Mouse (Mus musculus) lung, postnatal 0 days (tissue): ENCODE data around the gene Phox2a. TPM values are rescaled to one million over a fixed set of nuclear protein-coding genes. Genes with fewer than 3 reads are reported as not detected.
A peak's percentile ranks its signal among the peaks of the same experiment; 100 is the strongest.

Experiments
- ATAC-seq: fragments of 200-750 bp; cut with Nextera tagmentation; 2 replicates; pipeline ENCODE4 v1.8.0; 2017; ENCODE audit warnings: moderate library complexity
- DNase-seq: peaks from one replicate; pipeline ENCODE4 v3.0.0-alpha.2; 2016; ENCODE audit warnings: low spot score
- H3K27ac ChIP-seq: fragments of 300-500 bp; sonication (generic); 2 replicates; pipeline ENCODE4 v1.5.1; 2014; ENCODE audit warnings: antibody characterized with exemption, mild to moderate bottlenecking, low read length, mixed read lengths
- H3K27me3 ChIP-seq: fragments of 300-500 bp; sonication (generic); replicated peaks from 2 replicates; pipeline ENCODE4 v1.6.1; 2014; ENCODE audit warnings: low read length, mixed read lengths; ENCODE audit not compliant: insufficient read depth
- H3K36me3 ChIP-seq: fragments of 300-500 bp; sonication (generic); 2 replicates; pipeline ENCODE4 v1.6.1; 2014; ENCODE audit warnings: low read length, mixed read lengths; ENCODE audit not compliant: insufficient read depth
- H3K4me1 ChIP-seq: fragments of 300-500 bp; sonication (generic); 2 replicates; pipeline ENCODE4 v1.6.1; 2014; ENCODE audit warnings: antibody characterized with exemption, low read depth, low read length, mixed read lengths; ENCODE audit not compliant: insufficient read depth
- H3K4me2 ChIP-seq: fragments of 300-500 bp; sonication (generic); replicated peaks from 2 replicates; pipeline ENCODE4 v1.6.1; 2014; ENCODE audit warnings: low read depth, mild to moderate bottlenecking, low read length, moderate library complexity, mixed read lengths
- H3K4me3 ChIP-seq: fragments of 300-500 bp; sonication (generic); 2 replicates; pipeline ENCODE4 v1.5.1; 2014; ENCODE audit warnings: low read depth, low read length
- H3K9ac ChIP-seq: fragments of 300-500 bp; sonication (generic); replicated peaks from 2 replicates; pipeline ENCODE4 v1.6.1; 2014; ENCODE audit warnings: low read depth, mild to moderate bottlenecking
- H3K9me3 ChIP-seq: fragments of 300-500 bp; sonication (generic); 2 replicates; pipeline ENCODE4 v1.6.1; 2016; ENCODE audit warnings: low read length, mixed read lengths
- CTCF ChIP-seq: IDR thresholded peaks from 2 replicates; pipeline ENCODE4 v1.5.1; 2016; ENCODE audit warnings: antibody characterized with exemption, mild to moderate bottlenecking
- EP300 ChIP-seq: IDR thresholded peaks from 2 replicates; pipeline ENCODE4 v1.6.1; 2016; ENCODE audit warnings: antibody characterized with exemption, mild to moderate bottlenecking, control low read depth
- WGBS: fragments of 180-500 bp; shearing (Covaris S2); extraction: QIAGEN DNeasy Blood & Tissue Kit; methylation state at CpG from one replicate; pipeline ENCODE4 v1.1.7; 2014; 5-methylcytosine and 5-hydroxymethylcytosine counted together
- polyA plus RNA-seq: library from polyadenylated mRNA; unstranded; fragments of >200 nt; fragmentation: Nextera tagmentation; extraction: Ambion mirVana; gene quantifications from 2 replicates; pipeline ENCODE4 v1.2.1, GENCODE M21; 2015

Gene Phox2a
- polyA plus RNA-seq, 1 experiment from 2014 or later: not detected

DNA sequence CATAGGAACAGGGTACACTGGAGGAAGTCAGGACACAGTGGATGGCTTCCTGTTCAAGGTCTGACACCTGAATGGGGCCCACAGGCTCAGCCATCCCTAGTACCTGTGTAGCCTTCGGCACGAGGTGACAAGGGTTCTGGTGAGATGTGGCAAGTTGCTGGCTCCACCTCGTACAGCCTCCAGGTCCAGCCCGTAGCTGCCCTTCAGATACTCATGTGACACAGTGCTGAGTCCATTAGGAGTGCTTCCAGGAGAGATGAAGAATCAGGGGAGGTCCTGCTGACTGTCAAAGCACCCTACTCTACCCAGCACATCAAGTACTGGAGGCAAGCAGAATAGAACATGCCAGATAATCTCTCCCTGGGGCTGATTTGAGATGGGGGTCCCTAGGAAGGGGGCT, 14.3 kb downstream of the Phox2a start:
- Histone ChIP-seq H3K4me1 (peaks cover 14% of the 10 kb centered on the region; the same call in 1 of the 2 replicates), H3K9me3 (no peaks in the 10 kb centered on the region), H3K27ac (no peak overlapping the region), H3K9ac (no peak overlapping the region), H3K4me3 (no peak overlapping the region), H3K4me2 (no peak overlapping the region), H3K27me3 (no peaks in the 10 kb centered on the region), H3K36me3 (peaks cover 52% of the 10 kb centered on the region)
- ATAC-seq (no peak), DNase-seq (no peak)
- TF ChIP-seq CTCF (no peak), EP300 (no peak)
- 93% methylated on average over 4 of the region's 4 CpGs for WGBS

GRCm38 (mm10) chr7:101833352-101833751, 15.2 kb downstream of the Phox2a start:
- Histone ChIP-seq H3K9me3 (no peaks in the 10 kb centered on the region), H3K9ac (no peak overlapping the region), H3K36me3 (peaks cover 44% of the 10 kb centered on the region), H3K4me2 (no peak overlapping the region), H3K27ac (no peak overlapping the region), H3K4me1 (peaks cover 14% of the 10 kb centered on the region; the same call in 1 of the 2 replicates), H3K27me3 (no peaks in the 10 kb centered on the region), H3K4me3 (no peak overlapping the region)
- ATAC-seq: no peak
- no peak for DNase-seq
- TF ChIP-seq EP300: no peak
- peak; percentile 16; the same call in 1 of the 2 replicates for TF ChIP-seq CTCF
- 70% methylated on average over 5 of the region's 5 CpGs for WGBS

GRCm38 (mm10) chr7:101833916-101834584, 15.9 kb downstream of the Phox2a start:
- no peak for DNase-seq
- no peak for ATAC-seq
- TF ChIP-seq EP300 (no peak), CTCF (no peak)
- Histone ChIP-seq H3K4me2 (no peak overlapping the region), H3K9me3 (no peaks in the 10 kb centered on the region), H3K27ac (no peak overlapping the region), H3K27me3 (no peaks in the 10 kb centered on the region), H3K9ac (no peak overlapping the region), H3K4me1 (peaks cover 14% of the 10 kb centered on the region; the same call in 1 of the 2 replicates), H3K36me3 (peaks cover 38% of the 10 kb centered on the region), H3K4me3 (no peak overlapping the region)
- WGBS: 78% methylated on average over 3 of the region's 3 CpGs

GRCm38 (mm10) chr7:101834903-101835302, 16.8 kb downstream of the Phox2a start:
- 62% methylated on average over 3 of the region's 3 CpGs for WGBS
- H3K36me3 ChIP-seq: peaks cover 29% of the 10 kb centered on the region
- TF ChIP-seq EP300 (no peak), CTCF (no peak)
- no peaks in the 10 kb centered on the region for H3K27me3 ChIP-seq
- H3K9me3 ChIP-seq: no peaks in the 10 kb centered on the region
- no peak overlapping the region for H3K4me2 ChIP-seq
- ATAC-seq (no peak), DNase-seq (no peak)
- no peak overlapping the region for H3K4me3 ChIP-seq
- no peak overlapping the region for H3K27ac ChIP-seq
- no peak overlapping the region for H3K9ac ChIP-seq
- H3K4me1 ChIP-seq: peaks cover 14% of the 10 kb centered on the region; the same call in 1 of the 2 replicates

- no peak for ATAC-seq
- peak; percentile 32 for DNase-seq
- peaks cover 24% of the 10 kb centered on the region for H3K36me3 ChIP-seq
- H3K9me3 ChIP-seq: no peaks in the 10 kb centered on the region
- no peak overlapping the region for H3K9ac ChIP-seq
- H3K27ac ChIP-seq: peak overlapping the region; percentile 93; the same call in 1 of the 2 replicates
- TF ChIP-seq EP300 (no peak), CTCF (peak; percentile 34; the same call in 1 of the 2 replicates)
- H3K27me3 ChIP-seq: no peaks in the 10 kb centered on the region
- H3K4me3 ChIP-seq: peak overlapping the region; percentile 84
- H3K4me2 ChIP-seq: peak overlapping the region; percentile 91
- WGBS: 29% methylated on average over 5 of the region's 5 CpGs
- H3K4me1 ChIP-seq: peaks cover 14% of the 10 kb centered on the region; the same call in 1 of the 2 replicates
Observed at GRCm38 (mm10) chr7:101835457-101836109, 17.5 kb downstream of the Phox2a start.

DNA sequence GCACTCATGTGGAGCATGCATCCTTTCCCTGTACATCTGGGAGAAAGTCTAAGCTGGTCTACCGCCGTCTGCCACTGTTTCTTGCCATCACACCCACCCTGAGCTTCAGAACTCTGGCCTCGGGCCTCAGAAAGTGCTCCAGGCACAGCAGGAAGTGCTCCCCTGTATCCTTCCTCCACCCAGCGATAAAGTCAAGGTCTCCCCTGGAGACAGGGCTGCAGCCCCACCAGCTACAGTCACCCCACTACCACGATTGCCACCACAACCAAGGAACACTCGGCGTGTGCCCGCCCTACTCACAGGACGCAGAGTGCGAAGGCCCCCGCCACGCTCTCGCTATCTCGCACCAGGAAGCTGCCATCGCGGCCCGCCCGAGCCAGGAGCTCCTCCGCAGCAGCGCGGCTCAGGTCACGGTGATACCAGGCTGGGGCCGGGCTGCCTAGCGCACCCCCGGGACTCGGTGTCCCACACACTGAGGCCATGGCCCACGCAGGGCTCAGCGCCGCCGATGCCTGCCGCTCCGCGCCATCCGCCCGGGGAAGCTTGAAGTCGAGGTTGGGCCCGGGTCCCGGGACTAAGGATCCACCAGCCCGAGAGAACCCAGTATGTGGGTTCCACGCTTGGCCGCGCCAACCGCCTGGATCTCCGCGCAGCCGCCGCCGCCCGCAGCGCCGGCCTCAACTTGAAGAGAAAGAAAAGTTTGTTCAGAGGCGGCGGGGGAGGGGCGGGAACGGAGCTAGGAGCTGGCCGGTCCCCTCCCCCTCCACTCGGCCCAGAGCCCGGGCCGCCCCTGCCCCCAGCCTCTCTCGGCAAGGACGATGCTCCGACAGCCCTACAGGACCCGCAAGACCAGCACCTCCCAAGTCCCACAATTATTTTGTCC, 18.4 kb downstream of the Phox2a start:
- Histone ChIP-seq H3K4me2 (peak overlapping the region; percentile 91), H3K9ac (peak overlapping the region; percentile 89), H3K27ac (peak overlapping the region; percentile 93), H3K36me3 (peaks cover 15% of the 10 kb centered on the region), H3K4me3 (peak overlapping the region; percentile 84), H3K9me3 (no peaks in the 10 kb centered on the region), H3K4me1 (peaks cover 14% of the 10 kb centered on the region; the same call in 1 of the 2 replicates), H3K27me3 (no peaks in the 10 kb centered on the region)
- DNase-seq (peak; percentile 75), ATAC-seq (peak; percentile 39)
- TF ChIP-seq EP300: no peak
- no peak; the same call in 1 of the 2 replicates for TF ChIP-seq CTCF
- 4% methylated on average over 53 of the region's 63 CpGs for WGBS
